Mouse (Mus musculus): ENCODE measurements at regions not wholly inside any gene's neighbourhood (a gene's known extent, or its start where the extent isn't known, plus 50 kb on each side); places are given as distances from the start of the nearest gene placed in this dataset.

GRCm38 (mm10) chr4:71431245-71431929, 326.4 kb downstream of the Gm11232 start:
- TF ChIP-seq GATA1 (IDR thresholded peaks at IDR 0.05; ENCODE audit: low read length) (no peak), TAL1 (IDR thresholded peaks at IDR 0.05; ENCODE audit: low read length) (no peak)
